Mouse (Mus musculus) kidney, adult 2 months (tissue): ENCODE results near the gene Stx8.

Experiments used
- CTCF ChIP-seq: fragments of 200-500 bp; conservative IDR thresholded peaks from 2 replicates; pipeline ENCODE4 v1.5.1; 2011; ENCODE audit warnings: low read depth, mild to moderate bottlenecking, control low read depth, low read length, moderate library complexity, mixed read lengths; ENCODE audit not compliant: insufficient read depth, insufficient read length
- POLR2A ChIP-seq: fragments of 200-500 bp; IDR thresholded peaks from one replicate; pipeline ENCODE4 v1.6.1; 2011; ENCODE audit warnings: low read depth, low read length, control low read depth

DNA sequence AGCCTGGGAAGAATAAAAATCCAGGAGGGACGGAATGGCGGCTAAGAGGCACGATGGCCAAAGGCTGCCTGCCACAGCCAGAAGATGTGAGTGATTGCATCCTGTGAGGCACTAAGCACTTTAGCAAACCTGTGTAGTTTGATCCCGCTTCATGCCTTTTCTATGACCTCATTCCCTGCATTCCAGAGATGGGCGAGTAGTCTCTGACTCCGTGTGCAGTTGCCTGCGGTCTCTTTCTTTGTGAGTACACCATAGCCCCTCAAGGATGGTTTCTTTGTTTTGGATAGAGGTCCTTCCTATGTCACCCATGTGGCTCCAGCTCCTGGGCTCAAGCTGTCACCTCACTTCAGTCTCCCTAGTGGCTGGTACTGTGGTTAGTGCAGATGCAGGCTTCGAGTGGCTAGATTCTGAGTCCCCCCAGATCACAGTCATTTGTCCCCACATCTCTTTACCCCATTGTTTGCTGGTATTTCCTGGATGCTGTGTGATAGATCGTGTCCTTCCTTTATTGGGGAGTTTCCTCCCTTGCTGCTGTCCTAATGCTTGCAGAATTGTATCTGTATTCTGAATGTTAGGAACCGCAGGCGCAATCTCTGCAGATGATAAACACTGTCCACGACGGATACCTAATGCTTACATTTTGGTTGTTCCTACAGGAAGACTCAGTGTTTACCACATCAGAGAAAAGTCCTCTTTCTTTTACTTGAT, 124.0 kb downstream of the Stx8 start:
- TF ChIP-seq CTCF (no peak), POLR2A (no peak)
